Mouse (Mus musculus): ENCODE results near the gene Gm17660. TPM values are rescaled to one million over a fixed set of nuclear protein-coding genes. Genes with fewer than 3 reads are reported as not detected.
"Not testable (repeated sequence)": the region's sequence is repeated elsewhere in the genome, so short reads cannot be mapped to it uniquely, and the experiment has no call there.

The Gm17660 gene
- polyA plus RNA-seq, 2 experiments, result not detected

- H3K4me1 ChIP-seq (ENCODE audit: control insufficient read depth, insufficient read depth, low read length), result peaks cover 8% of the 10 kb centered on the region
- WGBS, result 43% methylated on average over 17 of the region's 17 CpGs
- TF ChIP-seq POLR2A (IDR thresholded peaks at IDR 0.05; ENCODE audit: borderline replicate concordance, extremely low read depth, insufficient read depth, insufficient read length), result no peak
- no peaks in the 10 kb centered on the region for H3K36me3 ChIP-seq (ENCODE audit: control insufficient read depth, insufficient read depth, low read length)
- H3K9me3 ChIP-seq (ENCODE audit: control insufficient read depth, low read length), result no peaks in the 10 kb centered on the region
- ATAC-seq (ENCODE audit: low FRiP score, low read depth) (no peak), DNase-seq (ENCODE audit: low spot score) (no peak)
- H3K9ac ChIP-seq (ENCODE audit: low read depth, low read length, severe bottlenecking), result no peak overlapping the region
- no peaks in the 10 kb centered on the region for H3K27me3 ChIP-seq (ENCODE audit: control insufficient read depth, insufficient read depth, low read length)
- no peak overlapping the region for H3K27ac ChIP-seq (replicated peaks; ENCODE audit: low read depth, low read length)
- no peak overlapping the region for H3K4me2 ChIP-seq (replicated peaks; ENCODE audit: low read depth, low read length, severe bottlenecking)
- no peak overlapping the region for H3K4me3 ChIP-seq (replicated peaks; ENCODE audit: low read length)
Observed at GRCm38 (mm10) chr5:104025245-104025854, 52.1 kb downstream of the Gm17660 start.

- Histone ChIP-seq H3K9ac (ENCODE audit: low read depth, low read length, severe bottlenecking) (no peak overlapping the region), H3K27me3 (ENCODE audit: control insufficient read depth, insufficient read depth, low read length) (no peaks in the 10 kb centered on the region), H3K9me3 (ENCODE audit: control insufficient read depth, low read length) (no peaks in the 10 kb centered on the region), H3K4me2 (replicated peaks; ENCODE audit: low read depth, low read length, severe bottlenecking) (no peak overlapping the region), H3K27ac (replicated peaks; ENCODE audit: low read depth, low read length) (no peak overlapping the region), H3K4me1 (ENCODE audit: control insufficient read depth, insufficient read depth, low read length) (peaks cover 8% of the 10 kb centered on the region), H3K4me3 (replicated peaks; ENCODE audit: low read length) (no peak overlapping the region), H3K36me3 (ENCODE audit: control insufficient read depth, insufficient read depth, low read length) (no peaks in the 10 kb centered on the region)
- ATAC-seq (ENCODE audit: low FRiP score, low read depth), result no peak
- TF ChIP-seq POLR2A (IDR thresholded peaks at IDR 0.05; ENCODE audit: borderline replicate concordance, extremely low read depth, insufficient read depth, insufficient read length), result no peak
- no peak for DNase-seq (ENCODE audit: low spot score)
- whole genome bisulfite sequencing, result 59% methylated on average over 11 of the region's 11 CpGs
Observed at GRCm38 (mm10) chr5:104024762-104025161, 52.6 kb downstream of the Gm17660 start.

- DNase-seq (ENCODE audit: low spot score); H3K27me3 ChIP-seq (ENCODE audit: control insufficient read depth, insufficient read depth, low read length); ATAC-seq (ENCODE audit: low FRiP score, low read depth); H3K4me3 ChIP-seq (replicated peaks; ENCODE audit: low read length); H3K36me3 ChIP-seq (ENCODE audit: control insufficient read depth, insufficient read depth, low read length); H3K4me1 ChIP-seq (ENCODE audit: control insufficient read depth, insufficient read depth, low read length); H3K9me3 ChIP-seq (ENCODE audit: control insufficient read depth, low read length); H3K27ac ChIP-seq (replicated peaks; ENCODE audit: low read depth, low read length); H3K9ac ChIP-seq (ENCODE audit: low read depth, low read length, severe bottlenecking); H3K4me2 ChIP-seq (replicated peaks; ENCODE audit: low read depth, low read length, severe bottlenecking): not testable (repeated sequence)
- 76% methylated on average over 5 of the region's 5 CpGs for WGBS
Observed at GRCm38 (mm10) chr5:104024193-104024592, 53.2 kb downstream of the Gm17660 start.

- ATAC-seq (ENCODE audit: low FRiP score, low read depth) (no peak), DNase-seq (ENCODE audit: low spot score) (no peak)
- Histone ChIP-seq H3K27ac (replicated peaks; ENCODE audit: low read depth, low read length) (no peak overlapping the region), H3K27me3 (ENCODE audit: control insufficient read depth, insufficient read depth, low read length) (no peaks in the 10 kb centered on the region), H3K9me3 (ENCODE audit: control insufficient read depth, low read length) (no peaks in the 10 kb centered on the region), H3K9ac (ENCODE audit: low read depth, low read length, severe bottlenecking) (no peak overlapping the region), H3K4me2 (replicated peaks; ENCODE audit: low read depth, low read length, severe bottlenecking) (no peak overlapping the region), H3K4me1 (ENCODE audit: control insufficient read depth, insufficient read depth, low read length) (peaks cover 8% of the 10 kb centered on the region), H3K4me3 (replicated peaks; ENCODE audit: low read length) (no peak overlapping the region), H3K36me3 (ENCODE audit: control insufficient read depth, insufficient read depth, low read length) (no peaks in the 10 kb centered on the region)
- WGBS, result 79% methylated on average over 8 of the region's 8 CpGs
- no peak for TF ChIP-seq POLR2A (IDR thresholded peaks at IDR 0.05; ENCODE audit: borderline replicate concordance, extremely low read depth, insufficient read depth, insufficient read length)
Observed at GRCm38 (mm10) chr5:104023289-104024020, 54.0 kb downstream of the Gm17660 start.

GRCm38 (mm10) chr5:104022558-104022957 is 54.9 kb downstream of the Gm17660 start:
- ATAC-seq (ENCODE audit: low FRiP score, low read depth) (no peak), DNase-seq (ENCODE audit: low spot score) (no peak)
- Histone ChIP-seq H3K27me3 (ENCODE audit: control insufficient read depth, insufficient read depth, low read length) (no peaks in the 10 kb centered on the region), H3K9ac (ENCODE audit: low read depth, low read length, severe bottlenecking) (0 out of 2 replicates have a peak overlapping the region, but pooled peaks have one; percentile 62), H3K36me3 (ENCODE audit: control insufficient read depth, insufficient read depth, low read length) (no peaks in the 10 kb centered on the region), H3K9me3 (ENCODE audit: control insufficient read depth, low read length) (no peaks in the 10 kb centered on the region), H3K27ac (replicated peaks; ENCODE audit: low read depth, low read length) (no peak overlapping the region), H3K4me1 (ENCODE audit: control insufficient read depth, insufficient read depth, low read length) (peaks cover 8% of the 10 kb centered on the region), H3K4me2 (replicated peaks; ENCODE audit: low read depth, low read length, severe bottlenecking) (peak overlapping the region; percentile 78), H3K4me3 (replicated peaks; ENCODE audit: low read length) (peak overlapping the region; percentile 51)
- TF ChIP-seq POLR2A (IDR thresholded peaks at IDR 0.05; ENCODE audit: borderline replicate concordance, extremely low read depth, insufficient read depth, insufficient read length), result no peak
- WGBS, result 10% methylated on average over 5 of the region's 5 CpGs
